Mouse (Mus musculus) intestine, postnatal 0 days (tissue): ENCODE results near the gene Tcf23. TPM values are rescaled to one million over a fixed set of nuclear protein-coding genes. Genes with fewer than 3 reads are reported as not detected.

ENCODE experiments used
- ATAC-seq: fragments of 200-750 bp; cut with Nextera tagmentation; 2 replicates; pipeline ENCODE4 v1.8.0; 2017; ENCODE audit warnings: mild to moderate bottlenecking, moderate TSS enrichment, moderate library complexity
- H3K27ac ChIP-seq: fragments of 300-500 bp; sonication (generic); 2 replicates; pipeline ENCODE4 v1.5.1; 2014; ENCODE audit warnings: mild to moderate bottlenecking, low read depth, low read length, moderate library complexity
- H3K27me3 ChIP-seq: fragments of 300-500 bp; sonication (generic); replicated peaks from 2 replicates; pipeline ENCODE4 v1.6.1; 2014; ENCODE audit warnings: low read length, mixed read lengths; ENCODE audit not compliant: control insufficient read depth, insufficient read depth
- H3K36me3 ChIP-seq: fragments of 300-500 bp; sonication (generic); 2 replicates; pipeline ENCODE4 v1.6.1; 2014; ENCODE audit warnings: mild to moderate bottlenecking, moderate library complexity; ENCODE audit not compliant: control insufficient read depth, insufficient read depth
- H3K4me1 ChIP-seq: fragments of 300-500 bp; sonication (generic); replicated peaks from 2 replicates; pipeline ENCODE4 v1.6.1; 2014; ENCODE audit warnings: antibody characterized with exemption, low read length, mixed read lengths; ENCODE audit not compliant: control insufficient read depth, insufficient read depth
- H3K4me2 ChIP-seq: fragments of 300-500 bp; sonication (generic); replicated peaks from 2 replicates; pipeline ENCODE4 v1.6.1; 2014; ENCODE audit warnings: low read depth, mild to moderate bottlenecking, moderate library complexity
- H3K4me3 ChIP-seq: fragments of 300-500 bp; sonication (generic); 2 replicates; pipeline ENCODE4 v1.5.1; 2014; ENCODE audit warnings: low read depth, low read length
- H3K9ac ChIP-seq: fragments of 300-500 bp; sonication (generic); 2 replicates; pipeline ENCODE4 v1.6.1; 2014; ENCODE audit warnings: mild to moderate bottlenecking, low read depth, low read length
- H3K9me3 ChIP-seq: fragments of 300-500 bp; sonication (generic); 2 replicates; pipeline ENCODE4 v1.6.1; 2016; ENCODE audit warnings: mixed run types; ENCODE audit not compliant: control insufficient read depth
- CTCF ChIP-seq: sonication (generic); IDR thresholded peaks from 2 replicates; pipeline ENCODE4 v1.5.1; 2016; ENCODE audit warnings: low read depth, mild to moderate bottlenecking, control low read depth, antibody characterized with exemption, moderate library complexity
- WGBS: fragments of 180-500 bp; shearing (Covaris S2); extraction: QIAGEN DNeasy Blood & Tissue Kit; methylation state at CpG from one replicate; pipeline ENCODE4 v1.1.7; 2014; 5-methylcytosine and 5-hydroxymethylcytosine counted together
- polyA plus RNA-seq: library from polyadenylated mRNA; unstranded; fragments of >200 nt; fragmentation: Nextera tagmentation; extraction: Ambion mirVana; gene quantifications from 2 replicates; pipeline ENCODE4 v1.2.1, GENCODE M21; 2015

The Tcf23 gene
- polyA plus RNA-seq, 1 experiment from 2014 or later: 1.8 TPM

DNA sequence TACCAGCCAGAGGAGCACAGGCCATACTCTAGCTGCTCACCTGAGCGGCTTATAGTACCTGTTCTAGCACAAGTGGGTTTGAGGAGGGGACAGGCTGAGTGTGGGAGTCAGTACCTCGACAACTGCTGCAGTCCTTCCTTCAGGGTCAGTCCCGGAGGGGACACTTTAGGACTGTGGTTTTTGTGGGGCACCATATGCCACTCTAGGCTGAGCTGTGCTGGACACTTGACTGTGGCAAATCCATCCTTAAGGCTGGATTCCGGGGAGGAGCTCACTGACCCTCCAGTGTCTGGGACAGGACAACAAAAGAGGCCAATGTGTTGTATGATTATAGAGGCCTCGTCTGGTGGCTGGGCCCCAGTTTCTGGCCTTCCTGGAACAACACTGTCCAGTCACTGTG, 15.9 kb upstream of the Tcf23 start:
- no peaks in the 10 kb centered on the region for H3K9me3 ChIP-seq
- no peak for ATAC-seq
- peaks cover 46% of the 10 kb centered on the region for H3K36me3 ChIP-seq
- H3K4me1 ChIP-seq: peaks cover 7% of the 10 kb centered on the region; the same call in 1 of the 2 replicates
- TF ChIP-seq CTCF: no peak
- H3K27ac ChIP-seq: no peak overlapping the region
- no peak overlapping the region for H3K4me3 ChIP-seq
- H3K9ac ChIP-seq: no peak overlapping the region
- 74% methylated on average over 5 of the region's 5 CpGs for WGBS
- no peaks in the 10 kb centered on the region for H3K27me3 ChIP-seq
- no peak overlapping the region for H3K4me2 ChIP-seq

DNA sequence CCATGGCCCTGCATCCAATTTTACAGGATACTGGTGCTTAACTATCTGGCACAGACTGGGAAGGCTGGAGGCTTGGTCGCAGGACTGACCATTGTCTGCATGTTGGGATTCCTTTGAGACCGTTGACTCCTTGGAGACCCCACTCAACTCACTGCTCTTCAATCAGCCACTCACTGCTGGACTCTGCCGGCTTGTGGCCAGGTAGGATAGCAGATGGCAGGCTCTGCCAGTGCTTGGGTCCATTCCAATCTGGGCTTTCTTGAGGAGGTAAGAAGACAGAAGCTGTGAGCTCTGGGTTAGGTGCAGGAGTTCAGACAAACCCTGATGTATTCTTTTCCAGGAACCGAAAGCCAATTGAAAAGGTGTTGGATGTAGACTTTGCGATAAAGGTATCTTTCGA, 14.4 kb upstream of the Tcf23 start:
- Histone ChIP-seq H3K9ac (no peak overlapping the region), H3K27ac (no peak overlapping the region; the same call in 1 of the 2 replicates), H3K27me3 (no peaks in the 10 kb centered on the region), H3K4me2 (no peak overlapping the region), H3K4me3 (no peak overlapping the region), H3K4me1 (peaks cover 10% of the 10 kb centered on the region), H3K9me3 (no peaks in the 10 kb centered on the region), H3K36me3 (peaks cover 56% of the 10 kb centered on the region)
- ATAC-seq: no peak
- 95% methylated on average over 6 of the region's 6 CpGs for WGBS
- TF ChIP-seq CTCF: no peak

DNA sequence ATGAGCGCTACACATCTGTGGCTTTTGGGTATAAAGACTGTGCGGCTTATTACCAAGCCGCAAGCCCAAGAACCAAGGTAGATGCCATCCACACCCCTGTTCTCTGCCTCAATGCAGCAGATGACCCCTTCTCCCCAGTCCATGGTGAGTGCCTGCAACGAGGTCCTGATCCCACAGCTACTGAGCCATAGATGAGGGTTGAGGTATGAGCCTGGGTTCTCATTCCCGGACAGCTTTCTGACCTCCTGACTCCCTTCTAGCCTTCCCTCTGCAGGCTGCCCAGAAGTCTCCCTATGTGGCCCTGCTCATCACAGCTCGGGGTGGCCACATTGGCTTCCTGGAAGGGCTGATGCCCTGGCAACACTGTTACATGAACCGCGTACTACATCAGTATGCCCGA, 13.9 kb upstream of the Tcf23 start:
- H3K4me3 ChIP-seq: no peak overlapping the region
- H3K4me1 ChIP-seq: peaks cover 10% of the 10 kb centered on the region
- peaks cover 56% of the 10 kb centered on the region for H3K36me3 ChIP-seq
- ATAC-seq: no peak
- no peak overlapping the region for H3K9ac ChIP-seq
- H3K27me3 ChIP-seq: no peaks in the 10 kb centered on the region
- H3K27ac ChIP-seq: no peak overlapping the region
- no peak for TF ChIP-seq CTCF
- H3K4me2 ChIP-seq: no peak overlapping the region
- 93% methylated on average over 9 of the region's 9 CpGs for WGBS
- H3K9me3 ChIP-seq: no peaks in the 10 kb centered on the region

DNA sequence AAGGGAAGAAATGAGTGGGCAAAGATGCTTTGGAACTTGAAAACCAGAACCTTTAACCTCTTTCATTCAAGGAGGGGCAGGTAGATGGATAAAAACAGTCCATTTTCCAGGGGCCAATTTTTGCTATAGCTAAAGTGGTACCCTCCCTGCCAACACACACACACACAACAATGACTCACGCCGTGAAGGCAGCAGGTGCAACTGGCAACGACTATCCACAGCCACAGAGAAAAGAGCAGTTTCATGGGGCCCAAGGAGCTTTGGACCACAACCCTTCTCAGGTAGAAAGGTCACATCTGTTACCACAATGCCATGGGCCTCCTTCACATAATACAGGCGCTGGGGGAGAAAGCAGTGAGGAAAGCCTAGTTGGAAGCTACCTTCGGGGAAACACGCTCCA, 12.7 kb upstream of the Tcf23 start:
- H3K27me3 ChIP-seq: no peaks in the 10 kb centered on the region
- peaks cover 56% of the 10 kb centered on the region for H3K36me3 ChIP-seq
- no peak overlapping the region for H3K9ac ChIP-seq
- no peak for TF ChIP-seq CTCF
- 73% methylated on average over 6 of the region's 6 CpGs for WGBS
- no peak overlapping the region for H3K4me2 ChIP-seq
- H3K4me1 ChIP-seq: peaks cover 6% of the 10 kb centered on the region
- no peaks in the 10 kb centered on the region for H3K9me3 ChIP-seq
- no peak overlapping the region for H3K27ac ChIP-seq
- no peak for ATAC-seq
- H3K4me3 ChIP-seq: no peak overlapping the region

DNA sequence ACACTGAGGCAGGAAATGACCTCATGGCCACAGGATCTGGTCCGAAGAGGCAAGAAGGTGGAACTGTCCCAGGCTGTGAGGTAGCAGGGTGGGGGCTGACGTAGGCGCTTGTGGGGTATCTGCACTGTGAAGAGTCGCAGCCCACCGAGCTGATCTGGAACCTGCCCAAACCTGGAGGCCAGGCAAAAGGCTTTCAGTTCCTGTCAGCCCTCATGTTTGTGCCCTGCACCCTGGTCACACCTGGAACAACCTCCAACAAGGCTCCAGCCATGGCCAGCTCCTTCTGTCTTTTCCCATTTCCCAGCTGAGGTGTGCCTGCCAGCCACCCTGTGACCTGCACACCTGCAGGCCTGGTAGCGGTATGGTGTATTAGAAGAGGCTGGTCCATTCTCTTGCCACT, 10.6 kb upstream of the Tcf23 start:
- ATAC-seq: no peak

DNA sequence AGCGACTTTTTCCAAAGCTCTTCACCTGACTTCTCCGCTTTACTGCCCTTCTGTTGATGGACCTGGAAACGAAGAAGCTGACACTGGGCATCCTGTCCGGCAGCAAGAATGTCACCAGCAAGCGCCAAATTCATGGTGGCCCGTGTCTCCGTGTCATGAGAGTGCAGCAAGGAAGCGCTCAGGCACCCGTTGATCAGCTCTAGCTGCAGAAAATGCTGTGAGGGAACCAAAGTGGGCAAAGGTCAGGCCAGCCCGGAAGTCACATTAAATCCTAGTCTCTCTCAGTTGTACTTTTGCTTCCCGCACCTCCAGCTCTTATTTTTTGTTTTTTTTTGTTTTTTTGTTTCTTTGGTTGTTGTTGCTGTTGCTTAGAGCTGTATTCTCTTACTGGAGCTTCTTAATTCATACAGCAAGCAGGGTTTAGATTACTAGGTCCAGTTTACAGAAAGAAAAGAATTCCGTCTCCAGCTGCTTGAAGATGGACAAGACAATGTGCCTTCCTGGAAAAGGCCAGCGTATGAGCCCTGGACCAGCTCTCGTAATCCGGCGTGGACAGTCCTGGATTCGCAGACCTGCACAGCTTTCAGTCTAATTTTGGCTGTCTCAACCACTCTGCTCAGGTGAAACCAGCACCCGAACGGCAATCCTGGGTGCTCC, 9.1 kb upstream of the Tcf23 start:
- H3K9me3 ChIP-seq: no peaks in the 10 kb centered on the region
- H3K9ac ChIP-seq: peak overlapping the region; percentile 89
- no peaks in the 10 kb centered on the region for H3K27me3 ChIP-seq
- peak overlapping the region; percentile 69 for H3K4me2 ChIP-seq
- peak; percentile 46; the same call in 1 of the 2 replicates for ATAC-seq
- WGBS: 15% methylated on average over 19 of the region's 19 CpGs
- peak overlapping the region; percentile 91 for H3K27ac ChIP-seq
- peaks cover 32% of the 10 kb centered on the region for H3K36me3 ChIP-seq
- H3K4me1 ChIP-seq: peaks cover 3% of the 10 kb centered on the region; the same call in 1 of the 2 replicates
- H3K4me3 ChIP-seq: peak overlapping the region; percentile 84
- TF ChIP-seq CTCF: no peak

More for the DNA sequence above, 10.6 kb upstream of the Tcf23 start:
- H3K9me3 ChIP-seq: no peaks in the 10 kb centered on the region
- TF ChIP-seq CTCF: no peak
- peak overlapping the region; percentile 84; the same call in 1 of the 2 replicates for H3K4me3 ChIP-seq
- peak overlapping the region; percentile 50; the same call in 1 of the 2 replicates for H3K27ac ChIP-seq
- peaks cover 46% of the 10 kb centered on the region for H3K36me3 ChIP-seq
- peaks cover 3% of the 10 kb centered on the region for H3K4me1 ChIP-seq
- no peaks in the 10 kb centered on the region for H3K27me3 ChIP-seq
- no peak overlapping the region for H3K9ac ChIP-seq
- H3K4me2 ChIP-seq: peak overlapping the region; percentile 69
- 89% methylated on average over 6 of the region's 6 CpGs for WGBS
